Mouse (Mus musculus): ENCODE data around the gene Rtbdn.

Rtbdn gene

GRCm38 (mm10) chr8:84943699-84944098 lies 3.1 kb upstream of the Rtbdn start:
- Histone ChIP-seq H3K27me3 (ENCODE audit: insufficient read depth, low read length) (peaks cover 64% of the 10 kb centered on the region), H3K4me3 (replicated peaks; ENCODE audit: low read length) (no peak overlapping the region), H3K9me3 (ENCODE audit: low read length) (no peaks in the 10 kb centered on the region), H3K4me1 (replicated peaks; ENCODE audit: low read depth, low read length) (peaks cover 29% of the 10 kb centered on the region), H3K36me3 (ENCODE audit: insufficient read depth, low read length) (no peaks in the 10 kb centered on the region)
- TF ChIP-seq NANOG (IDR thresholded peaks at IDR 0.05; ENCODE audit: borderline replicate concordance, low read length): no peak
- no peak for TF ChIP-seq POU5F1 (IDR thresholded peaks at IDR 0.05; ENCODE audit: borderline replicate concordance, low read length)
- TF ChIP-seq CTCF (conservative IDR thresholded peaks at IDR 0.05; ENCODE audit: low read length): no peak

- H3K9me3 ChIP-seq (ENCODE audit: low read length): no peaks in the 10 kb centered on the region
- H3K27me3 ChIP-seq (ENCODE audit: insufficient read depth, low read length): peaks cover 62% of the 10 kb centered on the region
- TF ChIP-seq POU5F1 (IDR thresholded peaks at IDR 0.05; ENCODE audit: borderline replicate concordance, low read length) (no peak), NANOG (IDR thresholded peaks at IDR 0.05; ENCODE audit: borderline replicate concordance, low read length) (no peak), CTCF (conservative IDR thresholded peaks at IDR 0.05; ENCODE audit: low read length) (no peak)
- H3K4me1 ChIP-seq (replicated peaks; ENCODE audit: low read depth, low read length): peaks cover 29% of the 10 kb centered on the region
- H3K4me3 ChIP-seq (replicated peaks; ENCODE audit: low read length): peak overlapping the region; percentile 83
- H3K36me3 ChIP-seq (ENCODE audit: insufficient read depth, low read length): no peaks in the 10 kb centered on the region
Observed at GRCm38 (mm10) chr8:84944478-84945160, 2.2 kb upstream of the Rtbdn start.

DNA sequence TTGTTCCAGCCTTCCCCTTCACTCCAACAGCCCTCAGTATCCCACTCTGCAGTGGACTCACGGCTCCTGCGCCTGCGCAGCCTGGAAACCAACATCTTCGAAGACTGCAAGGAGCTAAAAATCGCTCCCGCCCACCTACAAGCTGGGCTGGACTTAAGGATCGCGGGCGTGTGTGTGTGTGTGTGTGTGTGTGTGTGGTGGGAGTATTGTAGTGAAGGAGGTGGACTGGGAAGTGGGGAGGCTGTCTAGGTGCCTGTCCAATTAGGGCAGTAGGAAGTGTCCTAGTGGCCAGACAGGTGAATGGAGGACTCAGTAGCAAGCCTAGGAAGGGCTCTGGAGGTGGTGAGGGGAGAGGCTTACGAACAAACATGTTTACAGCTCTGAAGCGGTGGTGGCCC lies 1.6 kb upstream of the Rtbdn start:
- Histone ChIP-seq H3K36me3 (ENCODE audit: insufficient read depth, low read length) (no peaks in the 10 kb centered on the region), H3K4me3 (replicated peaks; ENCODE audit: low read length) (peak overlapping the region; percentile 83), H3K4me1 (replicated peaks; ENCODE audit: low read depth, low read length) (peaks cover 35% of the 10 kb centered on the region), H3K9me3 (ENCODE audit: low read length) (no peaks in the 10 kb centered on the region), H3K27me3 (ENCODE audit: insufficient read depth, low read length) (peaks cover 68% of the 10 kb centered on the region)
- TF ChIP-seq POU5F1 (IDR thresholded peaks at IDR 0.05; ENCODE audit: borderline replicate concordance, low read length) (no peak), NANOG (IDR thresholded peaks at IDR 0.05; ENCODE audit: borderline replicate concordance, low read length) (no peak), CTCF (conservative IDR thresholded peaks at IDR 0.05; ENCODE audit: low read length) (no peak; the same call in 1 of the 2 replicates)

DNA sequence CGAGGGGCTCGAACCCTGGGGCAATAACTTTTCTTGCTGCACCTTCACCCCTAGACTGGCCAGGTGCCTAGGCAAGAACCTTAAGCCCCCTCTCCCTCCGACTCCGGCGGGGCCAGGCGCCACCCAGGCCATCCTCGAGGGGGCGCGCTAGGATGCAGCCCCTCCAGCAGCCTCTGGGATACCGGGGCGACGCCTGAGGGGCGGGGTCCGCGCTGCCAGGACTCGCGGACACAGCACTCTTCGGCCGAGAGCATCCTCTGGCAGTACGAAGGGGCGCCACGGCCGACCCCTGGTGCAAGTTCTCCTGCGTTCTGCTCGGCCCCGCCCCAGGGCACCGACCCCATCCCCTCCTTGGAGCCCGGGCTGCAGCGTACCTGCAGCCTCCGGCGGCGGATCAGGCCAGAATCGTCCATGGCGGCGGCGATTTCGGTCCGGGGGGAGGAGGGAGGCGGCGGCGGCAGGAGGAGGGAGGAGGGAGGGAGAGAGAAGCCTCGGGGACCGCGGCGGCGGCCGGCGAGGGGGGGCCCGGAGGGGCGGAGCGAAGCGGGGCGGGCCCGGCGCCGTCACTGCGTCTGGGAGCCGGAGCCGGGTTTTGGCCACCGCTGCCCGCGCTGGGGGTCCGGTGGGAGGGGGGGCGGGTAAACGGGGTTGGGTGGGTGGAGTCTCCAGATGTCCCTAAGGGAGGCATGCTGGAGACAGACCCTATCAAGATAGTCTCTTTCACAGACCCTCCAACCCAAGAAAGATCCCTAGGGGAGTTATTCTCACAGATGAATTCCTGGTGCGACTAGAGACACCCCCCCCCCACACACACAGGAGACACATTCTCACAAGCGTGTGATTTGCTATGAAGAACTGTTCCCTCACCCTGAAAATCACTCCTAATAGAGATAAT lies 911 bp upstream of the Rtbdn start:
- H3K4me1 ChIP-seq (replicated peaks; ENCODE audit: low read depth, low read length): peaks cover 37% of the 10 kb centered on the region
- no peak for TF ChIP-seq POU5F1 (IDR thresholded peaks at IDR 0.05; ENCODE audit: borderline replicate concordance, low read length)
- peak; percentile 17; the same call in 1 of the 2 replicates for TF ChIP-seq CTCF (conservative IDR thresholded peaks at IDR 0.05; ENCODE audit: low read length)
- H3K4me3 ChIP-seq (replicated peaks; ENCODE audit: low read length): peak overlapping the region; percentile 83
- H3K9me3 ChIP-seq (ENCODE audit: low read length): no peaks in the 10 kb centered on the region
- peaks cover 68% of the 10 kb centered on the region for H3K27me3 ChIP-seq (ENCODE audit: insufficient read depth, low read length)
- H3K36me3 ChIP-seq (ENCODE audit: insufficient read depth, low read length): no peaks in the 10 kb centered on the region

DNA sequence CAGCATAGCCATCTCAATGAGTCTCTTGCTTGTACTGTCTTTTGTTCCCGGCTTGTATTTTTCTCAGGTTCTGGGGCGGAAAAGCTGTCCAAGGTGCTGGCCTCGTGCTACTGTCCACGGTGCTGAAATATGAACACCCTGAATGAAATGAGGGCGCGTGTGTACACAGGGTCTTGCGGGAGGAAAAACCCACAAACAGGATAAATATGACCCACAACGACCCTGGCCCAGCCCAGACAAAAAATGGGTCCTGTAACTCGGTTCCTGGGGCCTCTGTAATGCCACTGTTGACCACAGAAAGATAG lies 402 bp downstream of the Rtbdn start:
- TF ChIP-seq NANOG (IDR thresholded peaks at IDR 0.05; ENCODE audit: borderline replicate concordance, low read length) (no peak), CTCF (conservative IDR thresholded peaks at IDR 0.05; ENCODE audit: low read length) (no peak), POU5F1 (IDR thresholded peaks at IDR 0.05; ENCODE audit: borderline replicate concordance, low read length) (no peak)
- no peaks in the 10 kb centered on the region for H3K36me3 ChIP-seq (ENCODE audit: insufficient read depth, low read length)
- H3K27me3 ChIP-seq (ENCODE audit: insufficient read depth, low read length): peaks cover 74% of the 10 kb centered on the region
- no peaks in the 10 kb centered on the region for H3K9me3 ChIP-seq (ENCODE audit: low read length)
- no peak overlapping the region for H3K4me3 ChIP-seq (replicated peaks; ENCODE audit: low read length)
- peaks cover 41% of the 10 kb centered on the region for H3K4me1 ChIP-seq (replicated peaks; ENCODE audit: low read depth, low read length)

DNA sequence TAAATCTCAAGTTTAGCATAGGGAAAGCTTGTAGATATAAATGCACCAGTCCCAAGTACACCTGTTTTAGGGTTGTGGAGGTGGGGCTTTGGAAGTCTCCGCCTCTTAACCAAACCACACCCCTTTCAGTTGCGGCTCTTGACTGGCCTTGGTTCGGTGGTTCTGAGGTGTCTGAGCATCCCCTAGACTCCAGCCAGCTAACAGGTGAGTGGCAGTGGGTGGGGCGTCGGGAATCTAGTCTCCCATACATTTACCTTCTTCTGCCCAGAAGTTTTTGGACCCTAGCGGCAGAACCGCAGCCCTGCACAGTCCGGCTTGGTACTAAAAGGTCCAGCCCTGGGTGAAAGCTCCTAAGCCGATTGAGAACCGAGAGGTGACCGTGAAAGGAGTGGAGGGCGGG lies 3.0 kb downstream of the Rtbdn start:
- no peaks in the 10 kb centered on the region for H3K9me3 ChIP-seq (ENCODE audit: low read length)
- peak overlapping the region; percentile 39; the same call in 1 of the 2 replicates for H3K4me3 ChIP-seq (replicated peaks; ENCODE audit: low read length)
- H3K27me3 ChIP-seq (ENCODE audit: insufficient read depth, low read length): peaks cover 58% of the 10 kb centered on the region
- TF ChIP-seq NANOG (IDR thresholded peaks at IDR 0.05; ENCODE audit: borderline replicate concordance, low read length) (no peak), POU5F1 (IDR thresholded peaks at IDR 0.05; ENCODE audit: borderline replicate concordance, low read length) (no peak), CTCF (conservative IDR thresholded peaks at IDR 0.05; ENCODE audit: low read length) (no peak)
- no peaks in the 10 kb centered on the region for H3K36me3 ChIP-seq (ENCODE audit: insufficient read depth, low read length)
- peaks cover 46% of the 10 kb centered on the region for H3K4me1 ChIP-seq (replicated peaks; ENCODE audit: low read depth, low read length)

- no peaks in the 10 kb centered on the region for H3K9me3 ChIP-seq (ENCODE audit: low read length)
- H3K36me3 ChIP-seq (ENCODE audit: insufficient read depth, low read length): peaks cover 15% of the 10 kb centered on the region
- peaks cover 31% of the 10 kb centered on the region for H3K27me3 ChIP-seq (ENCODE audit: insufficient read depth, low read length)
- TF ChIP-seq CTCF (conservative IDR thresholded peaks at IDR 0.05; ENCODE audit: low read length) (no peak), NANOG (IDR thresholded peaks at IDR 0.05; ENCODE audit: borderline replicate concordance, low read length) (no peak), POU5F1 (IDR thresholded peaks at IDR 0.05; ENCODE audit: borderline replicate concordance, low read length) (no peak)
- H3K4me1 ChIP-seq (replicated peaks; ENCODE audit: low read depth, low read length): peaks cover 46% of the 10 kb centered on the region
- H3K4me3 ChIP-seq (replicated peaks; ENCODE audit: low read length): peak overlapping the region; percentile 64
Observed at GRCm38 (mm10) chr8:84952612-84953255, 5.9 kb downstream of the Rtbdn start.

DNA sequence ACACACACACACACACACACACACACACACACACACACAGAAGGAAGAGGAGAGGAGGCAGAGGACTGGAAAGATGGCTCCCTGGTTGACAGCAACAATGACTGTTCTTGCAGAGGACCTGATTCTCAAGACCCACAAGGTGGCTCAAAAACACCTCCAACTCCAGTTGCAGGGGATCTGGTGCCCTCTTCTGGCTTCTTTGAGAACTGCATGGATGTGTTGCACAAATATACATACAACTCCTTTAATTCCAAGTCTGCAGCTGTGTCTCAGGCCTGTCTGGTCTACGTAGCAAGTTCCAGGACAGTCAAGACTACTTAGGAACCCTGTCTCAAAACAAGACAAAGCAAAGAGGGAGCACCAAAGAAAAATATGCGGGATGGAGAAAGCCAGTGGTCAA lies 10.0 kb downstream of the Rtbdn start:
- peaks cover 44% of the 10 kb centered on the region for H3K4me1 ChIP-seq (replicated peaks; ENCODE audit: low read depth, low read length)
- no peak for TF ChIP-seq NANOG (IDR thresholded peaks at IDR 0.05; ENCODE audit: borderline replicate concordance, low read length)
- TF ChIP-seq CTCF (conservative IDR thresholded peaks at IDR 0.05; ENCODE audit: low read length): peak; percentile 93
- no peak overlapping the region for H3K4me3 ChIP-seq (replicated peaks; ENCODE audit: low read length)
- H3K27me3 ChIP-seq (ENCODE audit: insufficient read depth, low read length): peaks cover 4% of the 10 kb centered on the region; the same call in 1 of the 2 replicates
- peaks cover 49% of the 10 kb centered on the region for H3K36me3 ChIP-seq (ENCODE audit: insufficient read depth, low read length)
- no peaks in the 10 kb centered on the region for H3K9me3 ChIP-seq (ENCODE audit: low read length)
